Mouse (Mus musculus): ENCODE measurements around the gene Lef1. TPM values are rescaled to one million over a fixed set of nuclear protein-coding genes. Genes with fewer than 3 reads are reported as not detected.
A peak's percentile ranks its signal among the peaks of the same experiment; 100 is the strongest.

The Lef1 gene
- polyA plus RNA-seq (2012; rRNA removed): 10.6 and 12.0 TPM in 2 replicates

GRCm38 (mm10) chr3:131110191-131111150, at the start of gene Lef1:
Gene Lef1 (plus strand): TSS chr3:131110471.
- DNase-seq (ENCODE audit: extremely low spot score in 1 of 2, low spot score in 1 of 2): no peak

- DNase-seq (ENCODE audit: extremely low spot score in 1 of 2, low spot score in 1 of 2): no peak
Measured at GRCm38 (mm10) chr3:131065001-131065400, 45.3 kb upstream of the Lef1 start.

GRCm38 (mm10) chr3:131066171-131066570, 44.1 kb upstream of the Lef1 start:
- no peak for DNase-seq (ENCODE audit: extremely low spot score in 1 of 2, low spot score in 1 of 2)

- DNase-seq (ENCODE audit: extremely low spot score in 1 of 2, low spot score in 1 of 2): no peak
Measured at GRCm38 (mm10) chr3:131068000-131068399, 42.3 kb upstream of the Lef1 start.

GRCm38 (mm10) chr3:131070210-131070609, 40.1 kb upstream of the Lef1 start:
- no peak for DNase-seq (ENCODE audit: extremely low spot score in 1 of 2, low spot score in 1 of 2)

GRCm38 (mm10) chr3:131072661-131073060, 37.6 kb upstream of the Lef1 start:
- no peak for DNase-seq (ENCODE audit: extremely low spot score in 1 of 2, low spot score in 1 of 2)

- DNase-seq (ENCODE audit: extremely low spot score in 1 of 2, low spot score in 1 of 2): no peak
Measured at GRCm38 (mm10) chr3:131073946-131074345, 36.3 kb upstream of the Lef1 start.

GRCm38 (mm10) chr3:131078041-131078621, 32.1 kb upstream of the Lef1 start:
- no peak for DNase-seq (ENCODE audit: extremely low spot score in 1 of 2, low spot score in 1 of 2)

- no peak for DNase-seq (ENCODE audit: extremely low spot score in 1 of 2, low spot score in 1 of 2)
Measured at GRCm38 (mm10) chr3:131078719-131079118, 31.6 kb upstream of the Lef1 start.

GRCm38 (mm10) chr3:131083722-131084121, 26.5 kb upstream of the Lef1 start:
- DNase-seq (ENCODE audit: extremely low spot score in 1 of 2, low spot score in 1 of 2): no peak

- DNase-seq (ENCODE audit: extremely low spot score in 1 of 2, low spot score in 1 of 2): peak; percentile 13 to 52
Measured at GRCm38 (mm10) chr3:131084718-131085561, 25.3 kb upstream of the Lef1 start.

GRCm38 (mm10) chr3:131085978-131086377, 24.3 kb upstream of the Lef1 start:
- no peak for DNase-seq (ENCODE audit: extremely low spot score in 1 of 2, low spot score in 1 of 2)

- DNase-seq (ENCODE audit: extremely low spot score in 1 of 2, low spot score in 1 of 2): no peak
Measured at GRCm38 (mm10) chr3:131089721-131090120, 20.6 kb upstream of the Lef1 start.

- DNase-seq (ENCODE audit: extremely low spot score in 1 of 2, low spot score in 1 of 2): peak in 1 of 2 experiments; percentile 11
Measured at GRCm38 (mm10) chr3:131092113-131092512, 18.2 kb upstream of the Lef1 start.

- DNase-seq (ENCODE audit: extremely low spot score in 1 of 2, low spot score in 1 of 2): no peak
Measured at GRCm38 (mm10) chr3:131093736-131094135, 16.5 kb upstream of the Lef1 start.

- DNase-seq (ENCODE audit: extremely low spot score in 1 of 2, low spot score in 1 of 2): peak in 1 of 2 experiments; percentile 65
Measured at GRCm38 (mm10) chr3:131096105-131096504, 14.2 kb upstream of the Lef1 start.

GRCm38 (mm10) chr3:131102191-131102774, 8.0 kb upstream of the Lef1 start:
- DNase-seq (ENCODE audit: extremely low spot score in 1 of 2, low spot score in 1 of 2): no peak

- DNase-seq (ENCODE audit: extremely low spot score in 1 of 2, low spot score in 1 of 2): no peak
Measured at GRCm38 (mm10) chr3:131105362-131105761, 4.9 kb upstream of the Lef1 start.

GRCm38 (mm10) chr3:131105940-131106401, 4.3 kb upstream of the Lef1 start:
- DNase-seq (ENCODE audit: extremely low spot score in 1 of 2, low spot score in 1 of 2): peak in 1 of 2 experiments; percentile 31
